ENCODE assay signal across 10 mouse cellular contexts in the genomic region with DNA sequence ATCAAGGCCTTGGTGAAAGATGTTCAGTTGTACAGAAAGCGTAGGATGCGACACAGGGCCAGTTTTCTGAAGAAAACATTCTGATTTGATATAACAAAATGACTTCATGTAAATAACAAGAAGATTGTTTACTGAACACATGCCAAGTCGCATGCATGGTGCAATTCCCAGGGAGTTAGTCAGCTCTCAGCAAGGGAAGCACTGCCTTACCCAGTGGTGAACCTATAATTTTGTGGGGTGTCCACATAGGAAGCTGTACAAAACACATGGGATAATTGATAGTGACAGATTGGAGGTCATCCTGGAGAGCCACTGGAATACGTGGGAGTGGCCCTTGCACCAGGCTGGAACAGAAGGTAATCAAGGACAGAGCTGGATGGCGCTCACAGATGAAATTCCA.
A peak's percentile ranks its signal among the peaks of the same experiment; 100 is the strongest.
DNase-seq lines count a peak whose midpoint lies in the region; ATAC-seq and TF ChIP-seq lines count a peak whose summit lies in the region.
"Had no signal": no experiment of that assay in that cellular context is flagged by ENCODE, and none has a peak within 500 bp of the region (broad histone marks: within the 10 kb centered on the region; RNA-seq: fewer than 3 reads in every experiment).

No protein-coding gene starts in this region.

- intact Hi-C loops in gastrocnemius, adult 2 months (cut with DNase I), result no loop called here
- intact Hi-C loops in gastrocnemius, postnatal 36 days (cut with DNase I), result no loop called here

- H3K9ac ChIP-seq in lung, embryonic 14.5 days, result no peak overlapping the region
- no peak overlapping the region for H3K9ac ChIP-seq in stomach, embryonic 15.5 days
- H3K9ac ChIP-seq in hindbrain, embryonic 13.5 days, result no peak overlapping the region

- H3K4me3 ChIP-seq in gastrocnemius, adult 2 months, result no peak overlapping the region
- H3K4me3 ChIP-seq in lung, embryonic 14.5 days (ENCODE audit: low read depth, low read length), result no peak overlapping the region
- H3K4me3 ChIP-seq in stomach, embryonic 15.5 days (replicated peaks), result no peak overlapping the region
- no peak overlapping the region for H3K4me3 ChIP-seq in hindbrain, embryonic 13.5 days

- H3K4me2 ChIP-seq in lung, embryonic 14.5 days, result peak overlapping the region; percentile 37
- H3K4me2 ChIP-seq in stomach, embryonic 15.5 days, result no peak overlapping the region
- no peak overlapping the region for H3K4me2 ChIP-seq in hindbrain, embryonic 13.5 days
- H3K4me2 ChIP-seq: liver, embryonic 11.5 days had no signal

- no peaks in the 10 kb centered on the region for H3K9me3 ChIP-seq in lung, embryonic 14.5 days (ENCODE audit: low read depth, low read length)
- no peaks in the 10 kb centered on the region for H3K9me3 ChIP-seq in stomach, embryonic 15.5 days
- H3K9me3 ChIP-seq in hindbrain, embryonic 13.5 days, result no peaks in the 10 kb centered on the region

- peak; percentile 89 for ATAC-seq in lung, embryonic 14.5 days (ENCODE audit: insufficient read depth)
- ATAC-seq in stomach, embryonic 15.5 days (ENCODE audit: insufficient read depth, low FRiP score, low read depth), result no peak
- ATAC-seq in hindbrain, embryonic 13.5 days (ENCODE audit: low FRiP score), result no peak

- H3K27me3 ChIP-seq in lung, embryonic 14.5 days (ENCODE audit: insufficient read depth, low read length), result no peaks in the 10 kb centered on the region
- no peaks in the 10 kb centered on the region for H3K27me3 ChIP-seq in stomach, embryonic 15.5 days (replicated peaks)
- H3K27me3 ChIP-seq in hindbrain, embryonic 13.5 days, result no peaks in the 10 kb centered on the region

- no peak for TF ChIP-seq CTCF in gastrocnemius, adult 2 months (IDR thresholded peaks at IDR 0.05)
- no peak for TF ChIP-seq CTCF in lung, embryonic 14.5 days (IDR thresholded peaks at IDR 0.05; ENCODE audit: low read depth)

- 42% methylated on average over 5 of the region's 5 CpGs for WGBS in lung, embryonic 14.5 days
- WGBS in stomach, embryonic 15.5 days, result 58% methylated on average over 5 of the region's 5 CpGs
- 90% methylated on average over 5 of the region's 5 CpGs for WGBS in hindbrain, embryonic 13.5 days

- H3K27ac ChIP-seq in gastrocnemius, adult 2 months, result peak overlapping the region; percentile 35; the same call in 1 of the 2 replicates
- H3K27ac ChIP-seq in lung, embryonic 14.5 days (ENCODE audit: low read depth), result peak overlapping the region; percentile 85
- H3K27ac ChIP-seq in stomach, embryonic 15.5 days, result peak overlapping the region; percentile 90
- H3K27ac ChIP-seq in hindbrain, embryonic 13.5 days, result no peak overlapping the region

- no peaks in the 10 kb centered on the region for H3K36me3 ChIP-seq in lung, embryonic 14.5 days (ENCODE audit: insufficient read depth)
- H3K36me3 ChIP-seq in stomach, embryonic 15.5 days, result no peaks in the 10 kb centered on the region
- no peaks in the 10 kb centered on the region for H3K36me3 ChIP-seq in hindbrain, embryonic 13.5 days

- H3K4me1 ChIP-seq in lung, embryonic 14.5 days (ENCODE audit: insufficient read depth), result no peaks in the 10 kb centered on the region; the same call in 1 of the 2 replicates
- H3K4me1 ChIP-seq in stomach, embryonic 15.5 days, result peaks cover 4% of the 10 kb centered on the region; the same call in 1 of the 2 replicates
- no peaks in the 10 kb centered on the region for H3K4me1 ChIP-seq in hindbrain, embryonic 13.5 days (replicated peaks)

- DNase-seq in gastrocnemius, adult 2 months, result no peak
- DNase-seq in gastrocnemius, postnatal 4 days (ENCODE audit: low spot score in 2 of 2), result no peak
- peak; percentile 13 for DNase-seq in kidney, postnatal 10 days
- DNase-seq in kidney, adult 11 months, result no peak
- DNase-seq in lung, embryonic 14.5 days, result peak; percentile 93
- DNase-seq in gastrocnemius, postnatal 36 days, result no peak
- DNase-seq: adrenal gland, postnatal 36 days had no signal

Comparison
In these comparisons a context has a peak if more than half of its experiments do, and no peak if none do; other contexts are left out.
1. DNase-seq: peak in kidney, postnatal 10 days (single experiment) and lung, embryonic 14.5 days (single experiment); none in gastrocnemius, adult 2 months (single experiment), gastrocnemius, postnatal 4 days (0 of 2), kidney, adult 11 months (single experiment) and gastrocnemius, postnatal 36 days (0 of 2).